Mouse (Mus musculus): ENCODE data around the gene Pias4.

DNA sequence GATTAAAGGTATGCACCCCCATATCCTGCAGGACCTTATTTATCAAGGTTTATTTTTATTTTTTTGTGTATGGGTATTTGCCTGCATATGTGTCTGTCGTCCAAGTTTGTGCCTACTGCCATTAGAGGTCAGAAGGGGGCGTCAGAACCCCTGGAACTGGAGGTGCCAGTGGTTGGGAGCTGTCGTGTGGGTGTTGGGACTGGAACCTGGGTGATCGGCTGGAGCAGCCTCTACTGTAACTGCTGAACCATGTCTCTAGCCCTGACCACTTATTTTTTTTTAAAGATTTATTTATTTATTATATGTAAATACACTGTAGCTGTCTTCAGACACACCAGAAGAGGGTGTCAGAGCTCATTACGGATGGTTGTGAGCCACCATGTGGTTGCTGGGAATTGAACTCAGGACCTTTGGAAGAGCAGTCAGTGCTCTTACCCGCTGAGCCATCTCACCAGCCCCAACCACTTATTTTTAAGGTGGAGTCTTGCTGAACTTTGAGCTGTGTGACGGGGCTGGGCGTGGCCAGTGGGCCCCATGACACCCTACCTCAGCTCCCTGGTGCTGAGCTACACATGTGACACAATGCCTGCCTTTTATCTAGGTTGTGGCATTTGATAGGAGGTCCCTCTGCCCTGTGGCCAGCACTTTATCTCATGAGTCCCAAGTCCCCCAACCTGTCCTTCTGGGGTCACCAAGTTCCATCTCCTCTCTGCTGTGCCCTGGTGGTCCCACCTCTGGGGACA is 35.4 kb upstream of the Pias4 start:
- TF ChIP-seq CTCF (IDR thresholded peaks at IDR 0.05; ENCODE audit: borderline replicate concordance, control insufficient read depth, extremely low read depth, insufficient read depth, low read length, poor library complexity) (no peak), POLR2A (IDR thresholded peaks at IDR 0.05; ENCODE audit: control insufficient read depth, extremely low read depth, insufficient read depth, low read length, poor library complexity) (no peak)
